Mouse (Mus musculus): ENCODE measurements around the gene Insig1.

DNA sequence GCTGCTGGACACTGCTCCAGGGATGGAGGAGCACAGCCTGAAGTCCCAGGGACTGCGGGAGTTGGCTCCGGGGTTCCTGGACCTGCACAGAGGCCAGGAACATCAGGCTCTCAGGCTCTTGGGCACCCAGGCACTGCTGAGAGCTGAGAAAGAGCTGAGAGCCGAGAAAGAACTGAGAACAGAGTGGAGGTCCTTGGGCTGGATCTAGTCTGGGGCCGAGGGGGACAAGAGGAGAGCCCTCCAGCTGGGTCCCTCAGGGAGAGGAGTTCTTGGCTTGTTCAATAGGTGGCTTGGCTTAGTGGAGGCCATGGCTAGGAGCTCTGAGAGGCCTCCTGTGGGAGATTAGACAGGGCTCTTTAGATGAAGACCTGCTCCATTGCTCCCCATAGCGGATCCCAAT lies 37.9 kb upstream of the Insig1 start:
- TF ChIP-seq CTCF (IDR thresholded peaks at IDR 0.05; ENCODE audit: low read depth): no peak
- TF ChIP-seq EP300 (IDR thresholded peaks at IDR 0.05; ENCODE audit: low read depth): no peak

Measured in liver, embryonic 14.5 days (tissue).